Mouse (Mus musculus): ENCODE results near the gene Kif1b.

Kif1b gene

GRCm38 (mm10) chr4:149136982-149137770 is 170.3 kb downstream of the Kif1b start, which contains the start of gene Cenps:
Gene Cenps (minus strand): TSS chr4:149137629.
- peak; percentile 53 for DNase-seq (ENCODE audit: low read depth)

- DNase-seq (ENCODE audit: low read depth) = no peak
Observed at GRCm38 (mm10) chr4:149136116-149136850, 171.2 kb downstream of the Kif1b start.

DNA sequence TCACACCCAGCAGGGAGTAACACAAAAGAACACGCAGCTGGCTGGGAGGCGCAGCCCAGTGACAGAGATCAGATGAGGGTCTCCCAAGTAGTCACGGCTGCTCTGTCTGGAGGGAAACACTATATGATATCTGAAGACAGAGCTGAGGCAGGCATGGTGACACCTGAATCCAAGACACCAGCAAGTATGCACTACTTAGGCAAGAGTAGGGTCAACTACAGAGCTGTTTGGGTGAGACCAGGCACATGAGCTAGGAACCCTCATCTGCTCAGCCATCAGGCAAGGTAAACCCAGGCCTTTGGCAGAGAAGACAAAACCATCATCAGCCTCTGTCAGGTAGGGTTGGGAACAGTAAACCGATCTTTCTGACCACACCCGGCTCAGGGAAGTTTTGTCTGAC is 174.1 kb downstream of the Kif1b start:
- DNase-seq (ENCODE audit: low read depth) = no peak

DNA sequence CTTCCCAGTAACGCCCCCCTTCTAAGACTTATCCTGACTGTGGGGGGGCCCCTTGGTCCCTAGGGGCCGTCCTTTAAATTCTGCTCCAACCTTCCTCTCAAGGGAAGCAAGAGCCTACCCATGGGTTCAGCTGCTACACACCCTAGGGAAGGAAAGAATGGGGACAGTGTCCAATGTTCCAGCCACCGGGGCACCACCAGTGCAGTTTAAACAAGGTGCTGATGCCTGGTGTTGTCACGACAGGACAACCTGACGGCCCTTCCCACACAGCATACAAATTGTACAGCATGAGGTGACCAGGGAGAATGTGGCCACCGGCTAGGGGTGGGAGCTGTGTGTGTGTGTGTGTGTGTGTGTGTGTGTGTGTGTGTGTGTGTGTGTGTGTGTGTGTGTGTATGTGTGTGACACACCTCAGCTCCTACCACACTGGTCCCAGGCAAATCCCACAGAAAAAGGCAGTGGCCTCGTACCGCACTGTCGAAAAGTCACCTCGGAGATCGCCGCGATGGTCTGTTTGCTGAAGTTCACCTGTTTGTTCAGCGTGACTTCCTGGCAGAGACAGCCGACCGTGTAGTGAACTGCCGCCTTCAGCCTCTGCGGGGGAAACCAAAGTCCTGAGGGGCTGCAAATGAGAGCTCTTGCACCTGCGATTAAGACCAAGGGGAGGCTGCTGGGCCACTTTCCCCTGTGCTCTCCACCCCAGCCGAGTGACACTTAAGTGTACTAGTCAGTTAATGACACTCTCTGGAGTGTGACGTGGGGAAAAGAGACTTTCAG is 175.5 kb downstream of the Kif1b start:
- no peak for DNase-seq (ENCODE audit: low read depth)

GRCm38 (mm10) chr4:149131021-149131752 is 176.3 kb downstream of the Kif1b start:
- no peak for DNase-seq (ENCODE audit: low read depth)

DNA sequence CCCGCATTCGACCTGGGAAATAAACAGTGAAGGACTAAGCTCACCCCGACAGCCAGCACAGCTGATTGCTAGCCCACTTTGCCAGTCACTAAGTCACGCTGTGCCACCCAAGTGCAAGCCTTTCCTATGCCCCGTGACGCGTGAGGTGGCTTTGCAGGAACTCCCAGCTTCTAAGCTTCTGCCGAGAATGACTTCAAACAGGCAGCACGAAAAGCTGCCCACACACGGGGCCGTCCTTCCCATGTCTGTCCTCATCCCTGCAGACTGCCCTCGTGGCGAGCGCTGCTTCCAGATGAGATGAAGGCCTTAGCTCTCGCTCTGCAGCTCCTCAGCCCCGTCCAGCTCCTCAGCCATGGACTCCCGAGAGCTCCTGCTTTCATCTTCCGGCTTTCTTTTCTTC is 179.0 kb downstream of the Kif1b start:
- DNase-seq (ENCODE audit: low read depth) = no peak

DNA sequence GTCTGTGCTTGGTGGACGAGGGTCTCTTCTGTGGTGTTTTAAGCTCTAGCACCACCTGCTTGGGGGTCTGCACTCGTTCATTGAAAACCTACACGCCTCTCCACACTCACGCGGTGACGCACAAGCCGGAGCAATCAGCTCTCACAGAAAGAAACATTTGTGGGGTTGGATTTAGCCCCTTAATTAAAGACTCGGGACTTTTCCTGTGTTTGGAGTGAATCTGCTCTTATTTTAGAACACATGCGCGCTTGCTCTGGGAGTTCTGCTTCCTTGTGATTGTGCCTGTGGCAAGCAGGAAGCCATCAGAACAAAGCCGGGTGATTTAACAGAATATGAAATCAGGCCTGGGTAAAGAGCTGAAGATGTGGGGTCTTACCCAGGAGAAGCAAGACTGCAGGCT is 180.8 kb downstream of the Kif1b start, which contains the start of gene Cort:
Gene Cort (minus strand): TSS at position 101 of the 400 bp plus-strand sequence.
- DNase-seq (ENCODE audit: low read depth) = no peak
